Mouse (Mus musculus): ENCODE results near the gene Rundc3a. TPM values are rescaled to one million over a fixed set of nuclear protein-coding genes. Genes with fewer than 3 reads are reported as not detected.
A peak's percentile ranks its signal among the peaks of the same experiment; 100 is the strongest.
"Not testable (repeated sequence)": the region's sequence is repeated elsewhere in the genome, so short reads cannot be mapped to it uniquely, and the experiment has no call there.

Gene Rundc3a
- total RNA-seq, 2 experiments from 2014 or later: 0.29 TPM; not detected in 1

DNA sequence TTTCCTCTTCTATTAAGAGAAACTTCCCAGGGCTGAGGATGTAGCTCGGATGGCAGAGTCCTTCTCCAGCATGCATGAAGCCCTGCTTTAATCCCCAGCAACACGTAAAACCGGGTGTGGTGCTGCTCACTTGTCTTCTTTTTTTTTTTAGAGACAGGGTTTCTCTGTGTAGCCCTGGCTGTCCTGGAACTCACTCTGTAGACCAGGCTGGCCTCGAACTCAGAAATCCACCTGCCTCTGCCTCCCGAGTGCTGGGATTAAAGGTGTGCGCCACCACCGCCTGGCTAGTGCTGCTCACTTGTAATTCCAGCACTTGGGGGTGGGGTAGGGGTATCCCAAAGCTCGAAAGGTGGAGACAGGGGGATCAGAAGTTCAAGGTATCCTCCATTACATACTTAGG is 27.1 kb upstream of the Rundc3a start, which contains the start of gene Slc4a1:
TSS of gene Slc4a1 (minus strand) at position 101 of the 400 bp plus-strand sequence.
- not testable (repeated sequence) for DNase-seq

DNA sequence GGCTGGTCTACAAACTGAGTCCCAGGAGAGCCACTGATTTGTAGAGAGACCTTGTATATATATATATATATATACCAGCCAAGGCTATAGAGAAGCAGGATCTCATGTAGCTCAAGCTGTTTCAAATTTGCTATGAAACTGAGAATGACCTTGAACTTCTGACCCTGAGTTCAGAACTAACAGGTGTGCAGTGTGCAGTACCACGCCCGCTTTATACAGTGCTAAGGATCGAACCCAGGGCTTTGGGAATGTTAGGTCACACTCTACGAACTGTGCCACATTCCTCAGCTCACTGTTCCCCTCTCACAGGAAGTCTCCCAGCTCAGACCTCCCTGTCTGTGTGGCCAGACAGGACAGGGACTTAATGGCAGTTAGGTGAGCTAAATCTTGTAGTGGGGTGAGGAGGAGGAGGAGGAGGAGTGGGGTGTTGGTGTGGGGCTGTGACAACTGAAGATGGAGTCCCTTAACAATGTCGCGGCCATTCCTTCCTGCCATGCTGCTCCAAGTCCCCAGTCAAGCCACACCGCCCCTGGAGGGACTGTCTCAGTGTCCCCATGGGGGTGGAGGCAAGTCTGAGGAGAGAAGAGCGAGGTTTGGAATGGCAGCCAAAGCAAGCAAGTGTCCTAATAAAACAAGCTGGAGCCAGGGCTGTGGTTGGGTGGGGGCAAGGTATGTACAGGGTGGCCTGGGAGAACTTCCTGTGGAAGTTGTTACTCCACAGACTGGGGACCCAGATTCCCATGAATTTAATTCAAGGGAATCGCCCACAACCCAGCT is 25.5 kb upstream of the Rundc3a start:
- intact Hi-C loops (cut with DNase I): no loop called here
- no peak for DNase-seq

More for the DNA sequence above, 27.1 kb upstream of the Rundc3a start, which contains the start of gene Slc4a1:
- intact Hi-C loops (cut with DNase I): not testable (repeated sequence)

DNA sequence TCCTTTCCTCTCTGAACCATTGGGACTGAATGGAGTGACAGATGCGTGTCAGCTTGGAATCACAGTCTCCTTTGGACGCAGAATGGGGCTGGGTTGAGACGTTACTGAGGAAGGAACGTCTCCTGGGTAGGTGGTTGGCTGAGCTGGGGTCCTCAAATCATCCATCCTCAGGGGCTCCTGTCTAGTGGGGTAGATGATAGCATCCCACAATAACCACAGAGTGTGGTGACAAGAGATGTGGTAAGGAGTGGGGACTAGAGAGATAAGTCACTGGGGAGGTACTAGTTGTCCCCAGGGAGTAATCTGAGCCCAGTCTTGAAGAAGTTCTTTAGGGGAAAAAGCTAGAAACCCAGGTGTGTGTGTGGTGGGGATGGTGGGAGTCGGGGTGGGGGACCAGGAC is 24.9 kb upstream of the Rundc3a start:
- intact Hi-C loops (cut with DNase I): no loop called here
- DNase-seq: no peak

DNA sequence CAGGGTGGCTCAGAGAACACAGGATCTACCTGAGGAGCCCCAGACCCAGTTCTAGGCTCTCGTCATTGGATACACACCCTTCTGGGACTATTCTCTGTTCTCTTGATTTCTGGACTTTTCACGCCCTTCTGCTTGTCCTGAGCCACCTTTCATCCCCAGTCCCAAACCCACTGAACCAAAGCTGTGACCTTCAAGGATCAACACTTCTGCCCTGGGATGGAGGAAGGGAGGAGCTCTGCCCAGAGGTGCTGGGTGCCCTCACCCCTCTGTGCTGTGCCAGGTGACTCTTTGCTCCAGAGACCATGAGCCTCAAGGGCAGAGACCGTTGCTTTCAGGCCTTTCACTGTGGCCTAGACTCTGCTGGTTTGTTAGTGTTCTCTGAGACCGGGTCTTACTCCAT is 23.9 kb upstream of the Rundc3a start:
- no peak for DNase-seq
- intact Hi-C loops (cut with DNase I): no loop called here

DNA sequence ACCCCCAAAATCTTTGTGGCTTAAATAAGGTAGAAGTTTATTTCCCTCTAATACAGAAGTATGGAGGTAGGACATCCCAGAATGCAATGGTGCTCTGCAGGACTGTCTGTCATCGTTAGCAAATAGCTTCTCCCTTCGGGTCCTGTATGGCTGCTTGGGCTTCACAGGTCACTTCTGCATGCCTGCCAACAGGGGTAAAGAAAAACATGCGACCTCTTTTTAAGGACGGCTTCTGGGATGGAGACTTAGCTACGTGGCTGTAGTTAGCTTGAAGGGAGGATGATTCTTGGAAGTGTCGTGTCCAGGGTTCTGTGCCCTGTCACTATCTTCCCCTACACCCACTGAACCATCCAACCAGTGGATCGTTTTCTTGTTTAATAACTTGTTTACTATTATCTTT is 22.9 kb upstream of the Rundc3a start:
- DNase-seq: no peak
- intact Hi-C loops (cut with DNase I): no loop called here

DNA sequence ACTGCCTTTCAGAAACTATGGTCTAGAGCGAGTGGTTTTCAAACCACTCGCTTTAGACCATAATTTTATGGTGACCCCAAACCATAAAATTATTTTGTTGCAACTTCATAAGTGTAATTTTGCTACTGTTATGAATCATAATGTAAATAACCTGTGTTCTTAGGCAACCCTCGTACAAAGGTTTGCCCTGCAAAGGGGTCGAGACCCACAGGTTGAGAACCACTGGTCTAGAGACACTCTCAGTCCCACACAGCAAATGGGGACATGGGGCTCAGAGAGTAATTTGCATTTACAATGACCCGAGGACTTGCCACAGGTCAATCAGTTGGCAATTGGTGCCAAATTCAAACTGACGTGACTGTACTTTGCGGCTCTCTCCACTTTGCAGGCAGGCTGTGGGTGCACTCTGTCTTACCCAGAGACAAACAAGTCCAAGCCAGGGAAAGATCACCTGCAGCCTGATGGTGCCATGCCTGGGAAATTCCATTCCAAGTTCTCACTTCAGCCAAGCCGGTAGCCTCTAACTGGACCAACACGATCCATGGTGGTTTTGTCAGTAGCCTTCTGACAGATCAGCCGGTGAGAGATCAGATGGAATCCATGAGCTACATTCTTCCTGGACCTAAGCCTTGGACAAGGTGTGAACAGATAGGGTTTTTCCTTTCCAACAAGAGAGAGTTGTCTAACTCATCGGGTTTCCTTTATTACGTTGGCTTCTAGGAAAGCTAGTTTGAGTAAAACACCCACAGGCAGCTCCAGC is 21.1 kb upstream of the Rundc3a start:
- intact Hi-C loops (cut with DNase I): no loop called here
- DNase-seq: no peak

GRCm38 (mm10) chr11:102372936-102373335 is 20.3 kb upstream of the Rundc3a start:
- DNase-seq: no peak
- intact Hi-C loops (cut with DNase I): no loop called here

- DNase-seq: no peak
- intact Hi-C loops (cut with DNase I): no loop called here
Measured at GRCm38 (mm10) chr11:102373646-102374045, 19.6 kb upstream of the Rundc3a start.

GRCm38 (mm10) chr11:102374108-102374725 is 19.0 kb upstream of the Rundc3a start:
- no peak for DNase-seq
- intact Hi-C loops (cut with DNase I): no loop called here

DNA sequence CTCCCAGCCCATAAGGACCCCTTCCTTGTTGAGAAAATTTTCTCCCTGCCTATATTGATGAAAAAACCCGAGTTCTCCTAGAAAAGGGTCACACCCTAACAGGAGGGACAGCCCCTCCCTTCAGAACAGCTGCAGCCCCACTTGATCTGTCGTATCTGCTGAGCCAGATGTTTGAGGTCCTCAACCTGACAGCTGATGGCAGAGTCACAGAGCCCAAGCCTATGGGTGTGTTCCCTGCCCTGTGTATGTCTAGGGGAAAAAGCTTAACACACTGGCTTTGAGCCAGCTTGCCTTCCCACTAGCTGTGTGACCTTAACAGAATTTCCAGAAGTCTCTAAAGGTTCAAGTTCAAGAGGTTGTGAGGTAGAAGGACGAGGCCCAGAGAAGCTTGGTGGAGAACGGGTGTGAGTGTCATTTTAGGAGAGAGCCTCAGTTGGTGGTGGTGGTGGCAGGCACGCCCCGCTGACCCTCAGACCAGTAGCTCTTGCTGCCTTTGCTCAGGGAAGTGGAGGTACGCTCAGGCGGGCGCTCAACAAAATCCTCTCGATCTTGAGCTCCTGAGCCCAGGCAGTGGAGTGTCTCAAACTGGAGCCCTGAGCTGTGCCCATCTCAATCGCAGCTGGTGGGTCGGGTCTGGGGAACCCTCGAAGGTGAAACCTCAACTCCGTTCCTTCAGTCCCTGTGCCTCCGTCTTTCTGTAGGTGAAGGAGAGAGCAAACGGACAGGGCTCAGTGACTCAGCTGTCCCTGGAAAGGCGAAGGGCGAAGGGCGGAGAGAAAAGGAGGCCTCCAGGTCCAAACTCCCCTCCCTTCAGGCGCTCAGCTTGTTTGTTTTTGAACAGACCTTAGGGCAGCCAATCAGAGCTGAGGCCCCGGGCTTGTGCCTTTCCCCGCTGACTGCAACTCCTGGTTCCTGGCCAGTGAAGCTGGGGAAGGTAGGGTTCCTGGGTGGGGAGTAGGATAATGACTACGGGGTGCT is 17.7 kb upstream of the Rundc3a start:
- DNase-seq: peak; percentile 38 to 41
- intact Hi-C loops (cut with DNase I): no loop called here

- intact Hi-C loops (cut with DNase I): no loop called here
- no peak for DNase-seq
Measured at GRCm38 (mm10) chr11:102376196-102376835, 16.9 kb upstream of the Rundc3a start.

- no peak for DNase-seq
- intact Hi-C loops (cut with DNase I): no loop called here
Measured at GRCm38 (mm10) chr11:102377186-102377585, 16.0 kb upstream of the Rundc3a start.

DNA sequence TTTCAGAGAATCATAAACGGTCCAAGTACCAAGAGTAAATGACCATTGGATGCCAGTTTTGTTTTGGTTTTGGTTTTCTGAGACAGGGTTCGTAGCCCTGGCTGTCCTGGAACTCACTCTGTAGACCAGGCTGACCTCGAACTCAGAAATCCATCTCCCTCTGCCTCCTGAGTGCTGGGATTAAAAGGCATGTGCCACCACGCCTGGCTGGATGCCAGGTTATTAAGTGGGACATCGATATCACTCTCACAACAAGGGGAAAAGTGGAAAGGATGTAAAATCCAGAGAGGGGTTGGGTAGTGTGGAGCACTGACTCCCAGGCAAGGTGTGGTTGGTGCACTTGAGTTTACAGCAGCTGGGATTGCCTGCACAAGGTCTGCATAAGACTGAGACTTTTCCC is 13.1 kb upstream of the Rundc3a start:
- DNase-seq: no peak
- intact Hi-C loops (cut with DNase I): no loop called here

- no peak for DNase-seq
- intact Hi-C loops (cut with DNase I): no loop called here
Measured at GRCm38 (mm10) chr11:102381341-102382100, 11.7 kb upstream of the Rundc3a start.

DNA sequence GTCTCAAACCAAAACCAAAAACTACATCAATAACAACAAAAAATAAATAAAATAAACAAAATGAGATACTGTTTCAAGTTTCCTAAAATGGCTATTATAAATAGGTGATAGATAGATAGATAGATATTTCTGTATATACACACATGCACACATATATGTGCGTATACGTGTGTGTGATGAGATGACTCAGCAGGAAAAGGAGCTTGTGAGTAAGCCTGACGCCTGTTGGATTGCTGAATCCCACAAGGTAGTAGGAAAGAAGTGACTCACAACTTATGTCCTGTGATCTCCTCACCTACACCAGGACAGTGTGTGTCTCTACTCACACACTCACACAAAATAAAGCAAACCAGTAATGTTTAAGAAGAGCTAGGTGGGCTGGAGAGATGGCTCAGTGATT is 10.4 kb upstream of the Rundc3a start:
- DNase-seq: no peak
- intact Hi-C loops (cut with DNase I): no loop called here

- DNase-seq: no peak
- intact Hi-C loops (cut with DNase I): no loop called here
Measured at GRCm38 (mm10) chr11:102383365-102384136, 9.7 kb upstream of the Rundc3a start.

- intact Hi-C loops (cut with DNase I): no loop called here
- DNase-seq: no peak
Measured at GRCm38 (mm10) chr11:102384418-102384817, 8.8 kb upstream of the Rundc3a start.

GRCm38 (mm10) chr11:102385075-102385474 is 8.1 kb upstream of the Rundc3a start:
- DNase-seq: no peak
- intact Hi-C loops (cut with DNase I): no loop called here
